Mouse (Mus musculus) skeletal muscle tissue, postnatal 0 days (tissue): ENCODE measurements around the gene Nr6a1. TPM values are rescaled to one million over a fixed set of nuclear protein-coding genes. Genes with fewer than 3 reads are reported as not detected.

Experiments used
- microRNA-seq, 2 experiments: library from miRNA; unstranded; fragments of <30 nt; microRNA quantifications; one replicate each; pipeline ENCODE4; 2016
- polyA plus RNA-seq: library from polyadenylated mRNA; unstranded; fragments of >200 nt; fragmentation: Nextera tagmentation; extraction: Ambion mirVana; gene quantifications from 2 replicates; pipeline ENCODE4 v1.2.1, GENCODE M21; 2015

Nr6a1 gene
- 0.24 and 0.26 TPM in 2 replicates for polyA plus RNA-seq

DNA sequence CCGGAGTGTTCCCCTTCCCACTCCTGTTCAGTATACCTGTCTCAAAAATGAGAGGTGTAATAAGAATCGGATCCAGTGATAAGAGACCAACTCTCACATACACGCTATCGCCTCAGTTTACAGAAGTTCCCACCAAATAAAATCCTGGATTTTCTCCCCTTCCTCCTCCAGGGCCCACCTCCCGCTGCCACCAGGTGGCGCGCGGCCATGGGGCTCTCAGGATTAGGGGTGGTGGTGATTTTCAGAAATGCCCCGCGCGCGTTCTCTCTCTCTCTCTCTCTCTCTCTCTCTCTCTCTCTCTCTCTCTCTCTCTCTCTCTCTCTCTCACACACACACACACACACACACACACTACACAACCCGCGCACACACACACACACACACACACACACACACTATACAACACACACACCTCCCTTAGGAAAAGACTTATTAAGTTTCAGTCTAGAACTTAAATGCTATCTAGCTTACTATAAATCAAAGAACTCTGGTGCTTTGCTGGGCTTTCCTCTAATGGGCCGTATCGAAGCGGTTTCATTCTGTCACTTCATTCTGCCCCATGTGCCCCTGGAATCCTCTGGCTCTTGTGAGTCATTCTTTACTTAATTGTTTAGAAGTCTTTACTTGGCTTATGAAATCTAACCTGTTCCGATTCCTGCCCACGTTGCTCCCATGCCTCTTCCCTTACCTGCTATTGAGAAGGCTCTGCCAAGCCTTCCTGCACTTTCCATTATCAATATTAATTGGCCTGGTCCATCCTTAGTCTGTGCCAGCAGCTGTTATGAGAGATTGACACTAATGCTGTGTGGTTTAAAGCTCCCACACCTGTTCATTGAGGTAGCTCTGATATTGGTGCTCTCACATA lies at the start of gene Nr6a1:
Gene Nr6a1, minus strand, starts transcription at position 574 of the 865 bp plus-strand sequence.

DNA sequence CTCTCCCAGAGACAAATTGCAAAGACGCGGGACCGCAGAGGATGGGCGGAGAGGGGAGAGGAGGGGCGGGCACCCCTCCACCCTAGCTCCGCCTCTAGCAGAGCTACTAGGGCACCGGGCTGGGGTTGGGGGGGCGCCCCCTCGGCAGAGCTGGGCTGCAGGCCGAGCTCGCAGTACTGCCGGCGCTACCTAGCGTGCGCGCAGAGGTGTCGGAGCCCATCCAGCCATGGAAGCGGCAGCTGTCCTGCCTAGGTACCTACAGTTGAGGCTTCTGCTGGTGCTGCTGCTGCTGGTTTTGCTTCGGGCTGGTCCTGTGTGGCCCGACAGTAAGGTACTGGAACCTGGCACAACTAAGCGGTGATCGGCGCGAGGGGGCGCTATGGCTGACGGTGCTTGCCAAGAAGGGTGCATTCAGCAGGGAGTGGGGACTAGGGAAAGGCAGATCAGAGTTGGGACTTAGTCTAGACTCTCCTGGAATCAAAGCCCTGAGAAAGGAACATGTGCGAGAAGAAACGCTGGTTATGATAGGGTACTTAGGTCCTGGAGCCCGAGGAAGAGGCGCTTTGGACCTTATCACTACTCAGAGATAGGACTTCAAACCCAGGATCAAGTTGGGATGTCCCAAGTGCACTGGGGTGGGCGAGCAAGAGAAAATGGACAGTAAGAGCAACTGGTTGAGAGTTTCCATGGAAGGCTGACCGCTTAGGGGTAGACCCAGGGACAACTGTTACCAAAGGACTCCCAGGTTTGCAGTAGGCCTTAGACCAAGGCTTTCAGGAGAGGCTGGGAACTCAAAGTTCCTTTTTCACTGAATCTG lies 4.6 kb upstream of the Nr6a1 start, which contains the start of gene Olfml2a:
Gene Olfml2a, plus strand, starts transcription at position 128 of the 817 bp plus-strand sequence.

GRCm38 (mm10) chr2:38714324-38714723 lies 213.2 kb downstream of the Nr6a1 start, which contains the start of gene Nr5a1:
TSS of gene Nr5a1 (minus strand) at chr2:38714542.

Small RNA genes lying within 50 kb of the gene (microRNA-seq; reads per million reads assigned to microRNA genes)
- gene Mir181a-2 (36.2 to 142 reads per million in 2 experiments), gene Mir181b-2 (88.9 to 190 reads per million in 2 experiments)

Other genes starting within 250 kb of the Nr6a1 start
- gene Nr5a1, start 213.1 kb downstream of the Nr6a1 start, polyA plus RNA-seq: 0.05 TPM in 1 of 2 replicates, not detected in the other
- 8.5 and 8.6 TPM in 2 replicates for gene Olfml2a, start 4.3 kb upstream of the Nr6a1 start, polyA plus RNA-seq
- gene Wdr38, start 69.8 kb upstream of the Nr6a1 start, polyA plus RNA-seq: 0.58 and 0.72 TPM in 2 replicates
- gene Arpc5l, start 77.7 kb upstream of the Nr6a1 start, polyA plus RNA-seq: 63.6 and 74.2 TPM in 2 replicates
- gene Rpl35, start 77.9 kb upstream of the Nr6a1 start, polyA plus RNA-seq: 688 and 821 TPM in 2 replicates
- 14.0 and 14.6 TPM in 2 replicates for gene Golga1, start 137.9 kb upstream of the Nr6a1 start, polyA plus RNA-seq